Mouse (Mus musculus): Measurements from ENCODE around the gene Dab1.

- no peak for TF ChIP-seq CTCF (IDR thresholded peaks at IDR 0.05; ENCODE audit: borderline replicate concordance, insufficient read depth, low read length)
- no peak for TF ChIP-seq POLR2A (IDR thresholded peaks at IDR 0.05; ENCODE audit: low read depth, low read length)
Measured at GRCm38 (mm10) chr4:104529905-104530646, 910.9 kb downstream of the Dab1 start.

Data from embryonic fibroblast, embryonic 13.5 days (primary cell).